In the genomic region with DNA sequence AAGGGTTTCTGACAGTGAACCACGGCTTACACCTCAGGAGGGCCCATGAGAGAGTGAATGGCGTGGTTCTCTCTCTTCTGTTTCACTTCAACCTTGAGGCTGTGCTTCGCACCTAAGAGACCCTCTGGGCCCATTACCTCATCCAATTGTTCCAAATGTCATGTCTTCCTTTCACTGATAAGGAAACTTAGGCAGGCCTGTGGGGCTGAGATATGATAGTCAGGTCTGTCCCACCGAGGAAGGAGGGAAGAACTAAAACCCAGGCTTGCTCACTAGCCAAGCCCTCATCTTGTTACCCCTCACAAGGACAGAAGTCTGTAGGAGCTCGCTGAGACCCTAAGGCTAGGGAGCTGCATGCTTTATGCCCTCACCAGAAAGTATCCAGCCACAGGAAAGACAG, we compare ENCODE assay signal across 27 mouse cellular contexts. TPM values are rescaled to one million over a fixed set of nuclear protein-coding genes. Genes with fewer than 3 reads are reported as not detected.
DNase-seq lines count a peak whose midpoint lies in the region; ATAC-seq and TF ChIP-seq lines count a peak whose summit lies in the region.
"Had no signal": no experiment of that assay in that cellular context is flagged by ENCODE, and none has a peak within 500 bp of the region (broad histone marks: within the 10 kb centered on the region; RNA-seq: fewer than 3 reads in every experiment).

No protein-coding gene starts in this region.

- H3K9ac ChIP-seq in liver, embryonic 13.5 days, result peak overlapping the region; percentile 59
- no peak overlapping the region for H3K9ac ChIP-seq in midbrain, postnatal 0 days (replicated peaks; ENCODE audit: low read length, poor library complexity, severe bottlenecking)
- H3K9ac ChIP-seq: embryonic facial prominence, embryonic 12.5 days; forebrain, embryonic 15.5 days; heart, embryonic 13.5 days; hindbrain, embryonic 13.5 days; midbrain, embryonic 15.5 days had no signal

- H3K4me2 ChIP-seq in liver, embryonic 13.5 days, result peak overlapping the region; percentile 56
- H3K4me2 ChIP-seq in midbrain, postnatal 0 days (ENCODE audit: low read depth, low read length, poor library complexity, severe bottlenecking), result no peak overlapping the region
- H3K4me2 ChIP-seq: embryonic facial prominence, embryonic 12.5 days; forebrain, embryonic 15.5 days; heart, embryonic 13.5 days; hindbrain, embryonic 13.5 days; midbrain, embryonic 15.5 days had no signal

- TF ChIP-seq CTCF in left cerebral cortex, adult 2 months (IDR thresholded peaks at IDR 0.05), result no peak
- no peak for TF ChIP-seq CTCF in midbrain, postnatal 0 days (IDR thresholded peaks at IDR 0.05)

- peak overlapping the region; percentile 86 for H3K27ac ChIP-seq in liver, embryonic 13.5 days
- no peak overlapping the region for H3K27ac ChIP-seq in left cerebral cortex, adult 2 months
- H3K27ac ChIP-seq in midbrain, postnatal 0 days (ENCODE audit: low read depth, low read length), result no peak overlapping the region
- H3K27ac ChIP-seq: embryonic facial prominence, embryonic 12.5 days; heart, embryonic 13.5 days; hindbrain, embryonic 13.5 days; kidney, postnatal 0 days; midbrain, embryonic 15.5 days had no signal

- peak; percentile 40; the same call in 1 of the 2 replicates for ATAC-seq in common myeloid progenitor, adult 5-6 weeks (replicated peaks; ENCODE audit: low read depth, poor library complexity, severe bottlenecking)
- peak; percentile 80 for ATAC-seq in liver, embryonic 13.5 days (ENCODE audit: low read depth)
- peak; percentile 51 for ATAC-seq in megakaryocyte-erythroid progenitor cell, adult 5-6 weeks (replicated peaks; ENCODE audit: low FRiP score, low TSS enrichment, poor library complexity, severe bottlenecking)
- no peak for ATAC-seq in midbrain, postnatal 0 days (ENCODE audit: low FRiP score)
- ATAC-seq: midbrain, embryonic 15.5 days had no signal

- intact Hi-C loops in left cerebral cortex, adult 2 months (cut with DNase I), result loop anchor here (1.0 to 5.0 kb wide), 4 partner anchors 54 to 423 kb away; partner anchors contain the start of gene Atxn7l1

- 27% methylated on average over 5 of the region's 5 CpGs for WGBS in liver, embryonic 13.5 days (ENCODE audit: insufficient replicate concordance)
- WGBS in midbrain, postnatal 0 days, result 90% methylated on average over 5 of the region's 5 CpGs

- no peaks in the 10 kb centered on the region for H3K9me3 ChIP-seq in liver, embryonic 13.5 days (replicated peaks)
- H3K9me3 ChIP-seq in midbrain, postnatal 0 days (ENCODE audit: low read length), result no peaks in the 10 kb centered on the region
- H3K9me3 ChIP-seq: embryonic facial prominence, embryonic 12.5 days; forebrain, embryonic 15.5 days; heart, embryonic 13.5 days; hindbrain, embryonic 13.5 days; megakaryocyte, embryonic 14.5 days; midbrain, embryonic 15.5 days had no signal

- peak; percentile 39 to 51 for DNase-seq in spleen, postnatal 10 days (ENCODE audit: low spot score in 2 of 2)
- no peak for DNase-seq in spleen, adult 18-20 months
- DNase-seq in liver, embryonic 13.5 days, result peak; percentile 73
- DNase-seq in left cerebral cortex, adult 2 months (ENCODE audit: extremely low spot score in 1 of 2, low spot score in 2 of 2), result no peak
- DNase-seq in natural killer cell, adult 2 months (ENCODE audit: low spot score in 2 of 2), result no peak
- DNase-seq in midbrain, postnatal 0 days (ENCODE audit: low spot score), result no peak
- DNase-seq: B cell, adult 2 months; cerebellum, adult 11 months; cerebellum, postnatal 10 days; gastrocnemius, postnatal 10 days; heart, adult 11 months; heart, postnatal 14 days; kidney, adult 2 months; lung, adult 18-20 months; lung, postnatal 14 days had no signal

- H3K27me3 ChIP-seq in liver, embryonic 13.5 days, result no peaks in the 10 kb centered on the region
- no peaks in the 10 kb centered on the region for H3K27me3 ChIP-seq in midbrain, postnatal 0 days (ENCODE audit: insufficient read depth, low read length)
- H3K27me3 ChIP-seq: CH12.LX; embryonic facial prominence, embryonic 12.5 days; forebrain, embryonic 15.5 days; megakaryocyte, embryonic 14.5 days; midbrain, embryonic 15.5 days had no signal

- peaks cover 56% of the 10 kb centered on the region for H3K36me3 ChIP-seq in liver, embryonic 13.5 days
- H3K36me3 ChIP-seq in midbrain, postnatal 0 days (ENCODE audit: insufficient read depth, low read length), result no peaks in the 10 kb centered on the region
- H3K36me3 ChIP-seq: embryonic facial prominence, embryonic 12.5 days; forebrain, embryonic 15.5 days; heart, embryonic 13.5 days; hindbrain, embryonic 13.5 days; midbrain, embryonic 15.5 days had no signal

- peaks cover 45% of the 10 kb centered on the region for H3K4me1 ChIP-seq in liver, embryonic 13.5 days (replicated peaks)
- 0 out of 2 replicates have a peak, but pooled peaks cover 5% of the 10 kb centered on the region for H3K4me1 ChIP-seq in midbrain, postnatal 0 days (ENCODE audit: insufficient read depth, low read length)

- H3K4me3 ChIP-seq in liver, embryonic 13.5 days (replicated peaks), result no peak overlapping the region
- no peak overlapping the region for H3K4me3 ChIP-seq in left cerebral cortex, adult 2 months
- no peak overlapping the region for H3K4me3 ChIP-seq in midbrain, postnatal 0 days (ENCODE audit: low read depth, low read length)
- H3K4me3 ChIP-seq: embryonic facial prominence, embryonic 12.5 days; forebrain, embryonic 15.5 days; heart, embryonic 13.5 days; hindbrain, embryonic 13.5 days; megakaryocyte, embryonic 14.5 days; midbrain, embryonic 15.5 days; myocyte had no signal

RNA-seq across cellular contexts. Expression of gene Efcab10, which starts 59.7 kb away (rescaled TPM):
- total RNA-seq in common myeloid progenitor, adult 5-6 weeks (2017), result not detected in 2 replicates
- polyA plus RNA-seq in liver, embryonic 13.5 days (2015; fragmentation: Nextera tagmentation; extraction: Ambion mirVana), result not detected in 2 replicates
- not detected in 2 replicates for total RNA-seq in megakaryocyte-erythroid progenitor cell, adult 5-6 weeks (2014; fragmentation: Nextera tagmentation)
- not detected in 2 replicates for total RNA-seq in megakaryocyte-erythroid progenitor cell, adult 5-6 weeks (2017)
- 1 to 10 TPM; 1.5 to 2.6 TPM for total RNA-seq in left cerebral cortex, adult 2 months (2021)
- total RNA-seq in midbrain, postnatal 0 days (2014; rRNA removed), result 0.76 TPM in 1 of 2 replicates, not detected in the other
- 6.2 and 6.6 TPM in 2 replicates for polyA plus RNA-seq in midbrain, postnatal 0 days (2015; fragmentation: Nextera tagmentation; extraction: Ambion mirVana)
- total RNA-seq: CH12.LX; gastrocnemius, postnatal 10 days had no signal
- polyA plus RNA-seq: heart, embryonic 13.5 days; myocyte; urinary bladder, adult 2 months had no signal

Comparison
In these comparisons a context has a peak if more than half of its experiments do, and no peak if none do; other contexts are left out.
1. DNase-seq: peak in spleen, postnatal 10 days (2 of 2) and liver, embryonic 13.5 days (single experiment); none in spleen, adult 18-20 months (0 of 2), left cerebral cortex, adult 2 months (0 of 2), natural killer cell, adult 2 months (0 of 2) and midbrain, postnatal 0 days (single experiment).